Mouse (Mus musculus) stomach, postnatal 0 days (tissue): ENCODE data around the gene Ovca2. TPM values are rescaled to one million over a fixed set of nuclear protein-coding genes. Genes with fewer than 3 reads are reported as not detected.

Source experiments
- ATAC-seq: fragments of 200-750 bp; cut with Nextera tagmentation; 2 replicates; pipeline ENCODE4 v1.8.0; 2017; ENCODE audit not compliant: low FRiP score, low TSS enrichment
- DNase-seq: peaks from one replicate; pipeline ENCODE4 v3.0.0-alpha.2; 2016; ENCODE audit warnings: low spot score
- H3K27ac ChIP-seq: fragments of 300-500 bp; sonication (generic); replicated peaks from 2 replicates; pipeline ENCODE4 v1.5.1; 2014; ENCODE audit warnings: mild to moderate bottlenecking, control low read depth
- H3K27me3 ChIP-seq: fragments of 300-500 bp; sonication (generic); 2 replicates; pipeline ENCODE4 v1.6.1; 2014; ENCODE audit warnings: low read length; ENCODE audit not compliant: control insufficient read depth, insufficient read depth
- H3K36me3 ChIP-seq: fragments of 300-500 bp; sonication (generic); 2 replicates; pipeline ENCODE4 v1.6.1; 2014; ENCODE audit warnings: low read length, mixed read lengths; ENCODE audit not compliant: control insufficient read depth, insufficient read depth
- H3K4me1 ChIP-seq: fragments of 300-500 bp; sonication (generic); replicated peaks from 2 replicates; pipeline ENCODE4 v1.6.1; 2014; ENCODE audit warnings: antibody characterized with exemption; ENCODE audit not compliant: control insufficient read depth, insufficient read depth
- H3K4me2 ChIP-seq: fragments of 300-500 bp; sonication (generic); replicated peaks from 2 replicates; pipeline ENCODE4 v1.6.1; 2014; ENCODE audit warnings: low read depth, mild to moderate bottlenecking, control low read depth, moderate library complexity
- H3K4me3 ChIP-seq: fragments of 300-500 bp; sonication (generic); 2 replicates; pipeline ENCODE4 v1.5.1; 2014; ENCODE audit warnings: low read depth, low read length, control low read depth
- H3K9ac ChIP-seq: fragments of 300-500 bp; sonication (generic); 2 replicates; pipeline ENCODE4 v1.6.1; 2014; ENCODE audit warnings: mild to moderate bottlenecking, low read length, control low read depth, mixed read lengths
- H3K9me3 ChIP-seq: fragments of 300-500 bp; sonication (generic); 2 replicates; pipeline ENCODE4 v1.6.1; 2016; ENCODE audit warnings: low read length; ENCODE audit not compliant: control insufficient read depth
- CTCF ChIP-seq: IDR thresholded peaks from 2 replicates; pipeline ENCODE4 v1.5.1; 2016; ENCODE audit warnings: antibody characterized with exemption, low read depth, mild to moderate bottlenecking, moderate library complexity
- EP300 ChIP-seq: optimal IDR thresholded peaks from 2 replicates; pipeline ENCODE3; 2016; ENCODE audit warnings: antibody characterized with exemption
- WGBS: fragments of 180-500 bp; shearing (Covaris S2); extraction: QIAGEN DNeasy Blood & Tissue Kit; methylation state at CpG from one replicate; pipeline ENCODE4 v1.1.7; 2014; 5-methylcytosine and 5-hydroxymethylcytosine counted together
- polyA plus RNA-seq: library from polyadenylated mRNA; unstranded; fragments of >200 nt; fragmentation: Nextera tagmentation; extraction: Ambion mirVana; gene quantifications from 2 replicates; pipeline ENCODE4 v1.2.1, GENCODE M21; 2015

The Ovca2 gene
- polyA plus RNA-seq, 1 experiment from 2014 or later, result 19.3 TPM

- ATAC-seq (no peak), DNase-seq (no peak)
- WGBS, result 30% methylated on average over 5 of the region's 5 CpGs
- no peak for TF ChIP-seq CTCF
- TF ChIP-seq EP300, result no peak
- H3K4me1 ChIP-seq, result peaks cover 3% of the 10 kb centered on the region; the same call in 1 of the 2 replicates
- no peaks in the 10 kb centered on the region for H3K27me3 ChIP-seq
- H3K4me2 ChIP-seq, result no peak overlapping the region
- 0 out of 2 replicates have a peak overlapping the region, but pooled peaks have one; percentile 23 for H3K9ac ChIP-seq
- H3K4me3 ChIP-seq, result no peak overlapping the region
- peak overlapping the region; percentile 81 for H3K27ac ChIP-seq
- H3K36me3 ChIP-seq, result peaks cover under 1% of the 10 kb centered on the region; the same call in 1 of the 2 replicates
- no peaks in the 10 kb centered on the region for H3K9me3 ChIP-seq
Observed at GRCm38 (mm10) chr11:75156416-75156815, 22.2 kb downstream of the Ovca2 start.

GRCm38 (mm10) chr11:75155985-75156384 lies 22.6 kb downstream of the Ovca2 start:
- H3K9me3 ChIP-seq, result no peaks in the 10 kb centered on the region
- no peak overlapping the region for H3K4me2 ChIP-seq
- H3K27ac ChIP-seq, result peak overlapping the region; percentile 81
- H3K36me3 ChIP-seq, result no peaks in the 10 kb centered on the region
- 35% methylated on average over 6 of the region's 6 CpGs for WGBS
- no peak for DNase-seq
- TF ChIP-seq CTCF, result no peak; the same call in 1 of the 2 replicates
- no peak for TF ChIP-seq EP300
- no peaks in the 10 kb centered on the region for H3K27me3 ChIP-seq
- no peak overlapping the region for H3K4me3 ChIP-seq
- H3K9ac ChIP-seq, result 0 out of 2 replicates have a peak overlapping the region, but pooled peaks have one; percentile 23
- ATAC-seq, result no peak
- H3K4me1 ChIP-seq, result peaks cover 3% of the 10 kb centered on the region; the same call in 1 of the 2 replicates

- 0 out of 2 replicates have a peak overlapping the region, but pooled peaks have one; percentile 14 for H3K27ac ChIP-seq
- no peak overlapping the region for H3K9ac ChIP-seq
- no peaks in the 10 kb centered on the region for H3K9me3 ChIP-seq
- ATAC-seq, result no peak
- no peaks in the 10 kb centered on the region for H3K36me3 ChIP-seq
- no peak overlapping the region for H3K4me3 ChIP-seq
- WGBS, result 65% methylated on average over 6 of the region's 6 CpGs
- H3K4me1 ChIP-seq, result peaks cover 3% of the 10 kb centered on the region; the same call in 1 of the 2 replicates
- H3K4me2 ChIP-seq, result no peak overlapping the region
- TF ChIP-seq EP300 (no peak), CTCF (peak; percentile 45)
- H3K27me3 ChIP-seq, result no peaks in the 10 kb centered on the region
- DNase-seq, result peak; percentile 12
Observed at GRCm38 (mm10) chr11:75154053-75154585, 24.5 kb downstream of the Ovca2 start.

GRCm38 (mm10) chr11:75152603-75153557 lies 25.8 kb downstream of the Ovca2 start:
- H3K27ac ChIP-seq, result peak overlapping the region; percentile 70
- WGBS, result 48% methylated on average over 18 of the region's 18 CpGs
- no peak for TF ChIP-seq EP300
- TF ChIP-seq CTCF, result no peak

DNA sequence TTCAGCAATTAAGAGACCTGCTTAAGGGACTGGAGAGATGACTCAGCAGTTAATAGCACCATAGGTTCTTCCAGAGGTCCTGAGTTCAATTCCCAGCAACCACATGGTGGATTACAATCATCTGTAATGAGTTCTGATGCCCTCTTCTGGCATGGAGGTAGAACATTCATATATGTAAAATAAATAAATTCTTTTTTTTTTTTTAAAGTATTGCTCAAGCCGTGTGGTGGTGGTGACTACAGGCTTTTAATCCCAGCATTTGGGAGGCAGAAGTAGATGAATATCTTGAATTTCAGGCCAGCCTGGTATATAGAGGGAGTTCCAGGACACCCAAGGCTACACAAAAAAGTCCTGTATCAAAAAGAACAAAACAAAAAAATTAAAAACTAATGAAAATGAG lies 28.3 kb downstream of the Ovca2 start:
- 53% methylated on average over 1 of the region's 1 CpGs for WGBS

More at GRCm38 (mm10) chr11:75152603-75153557, 25.8 kb downstream of the Ovca2 start:
- no peaks in the 10 kb centered on the region for H3K27me3 ChIP-seq
- DNase-seq, result peak; percentile 21
- no peaks in the 10 kb centered on the region for H3K36me3 ChIP-seq
- H3K4me2 ChIP-seq, result no peak overlapping the region
- no peak for ATAC-seq
- no peak overlapping the region for H3K4me3 ChIP-seq
- H3K4me1 ChIP-seq, result peaks cover 4% of the 10 kb centered on the region; the same call in 1 of the 2 replicates
- H3K9ac ChIP-seq, result 0 out of 2 replicates have a peak overlapping the region, but pooled peaks have one; percentile 31
- no peaks in the 10 kb centered on the region for H3K9me3 ChIP-seq

More for the DNA sequence above, 28.3 kb downstream of the Ovca2 start:
- Histone ChIP-seq H3K4me1 (peaks cover 10% of the 10 kb centered on the region), H3K36me3 (no peaks in the 10 kb centered on the region), H3K9me3 (no peaks in the 10 kb centered on the region), H3K27me3 (no peaks in the 10 kb centered on the region), H3K4me3 (no peak overlapping the region), H3K27ac (no peak overlapping the region), H3K9ac (no peak overlapping the region), H3K4me2 (no peak overlapping the region)
- DNase-seq, result no peak
- ATAC-seq, result no peak
- TF ChIP-seq EP300, result no peak
- no peak for TF ChIP-seq CTCF
